Mouse (Mus musculus) left cerebral cortex, adult 18-20 months (tissue): Measurements from ENCODE around the gene Rflna. TPM values are rescaled to one million over a fixed set of nuclear protein-coding genes. Genes with fewer than 3 reads are reported as not detected.

Experiments used
- DNase-seq, 2 experiments: peaks; one replicate each; pipeline ENCODE4 v3.0.0; 2021 to 2022; ENCODE audit warnings: low spot score in 2 of 2, mixed read lengths in 1 of 2
- total RNA-seq, 2 experiments: library from RNA; stranded (reverse); gene quantifications; 2 replicates each; pipeline ENCODE4 v1.2.3; 2021

Rflna gene
- total RNA-seq, 2 experiments from 2014 or later: 0.68 to 1.0 TPM

- DNase-seq: no peak
Observed at GRCm38 (mm10) chr5:125005871-125006652, 3.0 kb downstream of the Rflna start.

DNA sequence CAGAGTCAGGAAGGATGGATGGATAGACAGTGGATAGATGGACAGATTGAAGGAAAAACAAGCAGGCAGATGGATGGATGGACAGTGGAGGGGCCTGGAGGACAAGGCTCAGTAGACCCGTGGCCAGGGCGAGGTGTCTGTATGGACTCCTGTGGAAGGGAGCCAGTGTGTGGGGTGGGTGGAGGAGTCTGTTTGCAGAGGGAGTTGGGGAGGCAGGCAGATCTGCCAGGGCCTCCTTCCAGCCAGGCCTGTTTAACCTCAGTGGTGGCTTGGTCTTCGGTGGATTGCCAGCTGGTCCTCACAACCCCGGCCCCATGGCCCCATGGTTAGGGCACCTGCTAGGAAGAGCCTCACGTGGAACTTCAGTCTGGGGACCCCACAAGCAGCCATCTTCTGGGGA, 3.9 kb downstream of the Rflna start:
- DNase-seq: no peak

- no peak for DNase-seq
Observed at GRCm38 (mm10) chr5:125011166-125011565, 8.1 kb downstream of the Rflna start.

GRCm38 (mm10) chr5:125011628-125012027, 8.6 kb downstream of the Rflna start:
- DNase-seq: no peak

GRCm38 (mm10) chr5:125014497-125014896, 11.5 kb downstream of the Rflna start:
- DNase-seq: peak; percentile 63 to 83

- DNase-seq: no peak
Observed at GRCm38 (mm10) chr5:125015066-125015465, 12.0 kb downstream of the Rflna start.

- no peak for DNase-seq
Observed at GRCm38 (mm10) chr5:125015576-125015975, 12.6 kb downstream of the Rflna start.

- DNase-seq: no peak
Observed at GRCm38 (mm10) chr5:125016421-125017242, 13.6 kb downstream of the Rflna start.

DNA sequence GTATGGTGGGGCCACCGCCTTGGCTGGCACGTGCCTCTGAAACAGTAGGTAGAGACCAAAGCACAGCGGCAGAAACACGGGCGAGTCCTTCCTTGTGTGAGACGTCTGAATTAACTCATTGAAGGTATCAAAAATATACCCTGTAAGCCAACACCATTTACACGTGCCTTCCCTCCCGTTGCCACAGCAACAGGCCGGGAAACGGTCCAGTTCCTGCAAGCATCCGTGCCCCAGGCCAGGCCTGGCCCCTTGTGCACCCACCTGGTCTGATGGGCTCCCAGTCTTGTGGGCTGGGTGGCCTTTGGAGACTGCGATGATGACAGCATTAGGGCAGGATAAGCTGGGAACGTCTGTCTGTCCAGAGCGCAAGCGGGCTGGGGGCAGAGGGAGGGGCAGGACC, 14.3 kb downstream of the Rflna start:
- DNase-seq: no peak

GRCm38 (mm10) chr5:125019099-125019498, 16.1 kb downstream of the Rflna start:
- DNase-seq: no peak

DNA sequence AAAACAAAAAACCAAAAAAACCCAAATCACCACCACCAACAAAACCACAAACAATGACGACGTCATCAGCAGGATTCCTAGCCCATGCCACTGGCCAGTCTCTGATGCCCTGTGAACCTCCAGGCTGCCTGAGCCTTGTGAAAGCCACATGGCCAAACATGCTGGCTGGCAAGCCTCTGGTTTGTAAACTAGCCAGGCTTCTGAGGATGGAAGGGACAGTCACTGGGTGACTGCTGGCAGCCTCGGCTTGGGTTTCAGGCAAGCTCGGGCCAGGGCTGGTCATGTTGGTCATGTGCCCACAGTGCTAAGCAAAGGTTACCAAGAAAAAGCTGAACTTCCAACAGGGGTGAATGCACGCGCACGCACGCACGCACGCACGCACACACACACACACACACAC, 18.3 kb downstream of the Rflna start:
- DNase-seq: no peak

- DNase-seq: peak in 1 of 2 experiments; percentile 48
Observed at GRCm38 (mm10) chr5:125024002-125024401, 21.0 kb downstream of the Rflna start.

DNA sequence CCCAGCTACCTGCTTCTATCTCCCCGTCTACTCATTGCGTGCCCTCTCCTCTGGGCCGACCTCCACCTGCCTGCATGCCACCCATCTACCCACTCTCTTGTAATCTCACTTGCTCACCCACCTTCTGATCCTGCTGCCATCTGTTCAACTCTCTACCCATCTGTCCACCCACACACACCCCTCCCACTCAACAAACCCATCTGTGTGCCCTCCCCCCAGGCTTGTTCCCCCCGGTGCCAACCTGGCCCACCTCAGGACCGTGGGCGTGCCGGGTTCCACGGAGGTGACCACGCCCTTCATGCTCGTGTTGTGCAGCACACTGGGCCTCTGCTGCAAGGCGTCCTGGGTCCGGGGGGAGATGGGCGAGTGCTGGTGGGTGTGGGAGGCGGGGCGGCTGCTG, 25.4 kb downstream of the Rflna start:
- DNase-seq: peak; percentile 39 to 47

DNA sequence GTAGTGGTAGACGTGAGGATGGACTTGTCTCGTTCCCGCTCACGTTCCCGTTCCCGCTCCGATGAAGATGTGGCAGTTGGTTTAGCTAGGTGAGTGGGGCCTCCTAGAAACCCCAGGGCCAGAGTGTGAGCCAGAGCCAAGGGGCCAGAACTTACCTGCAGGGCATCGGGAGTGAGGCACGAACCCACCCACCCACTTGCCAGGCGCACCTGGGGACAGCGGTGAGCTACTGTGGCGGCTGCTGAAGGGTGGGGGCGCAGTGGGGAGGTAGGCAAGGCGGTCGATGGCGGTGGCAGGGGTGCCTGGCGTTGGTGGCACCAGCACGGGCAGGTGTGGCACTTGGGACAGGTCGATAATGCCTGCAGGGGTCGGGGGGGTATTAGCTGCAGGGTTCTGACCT, 25.9 kb downstream of the Rflna start:
- DNase-seq: no peak

- DNase-seq: no peak
Observed at GRCm38 (mm10) chr5:125036483-125036882, 33.5 kb downstream of the Rflna start.

- DNase-seq: no peak
Observed at GRCm38 (mm10) chr5:125039377-125040027, 36.5 kb downstream of the Rflna start.

DNA sequence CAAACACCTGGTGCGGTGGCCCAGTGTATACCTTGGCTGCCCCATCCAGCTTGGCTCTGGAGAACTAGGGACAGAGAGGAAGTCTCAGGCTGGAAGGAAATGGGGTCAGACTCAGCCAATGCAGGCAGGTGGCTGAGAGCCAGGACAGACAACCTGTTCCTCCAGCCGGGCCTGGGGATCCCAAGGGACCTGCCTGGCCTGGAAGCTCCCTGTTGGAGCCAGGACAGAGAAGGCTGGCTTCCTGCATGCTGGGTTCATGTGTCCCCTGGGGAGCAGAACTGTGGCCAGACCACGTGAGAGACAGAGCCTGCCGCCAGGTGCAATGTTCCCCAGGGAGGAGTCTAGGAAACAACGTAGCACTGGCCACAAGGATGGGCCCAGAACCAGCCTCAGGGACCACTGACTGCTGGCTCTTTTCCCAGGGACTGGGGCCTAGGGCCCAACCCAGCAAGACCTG, 37.1 kb downstream of the Rflna start:
- DNase-seq: peak in 1 of 2 experiments; percentile 23

DNA sequence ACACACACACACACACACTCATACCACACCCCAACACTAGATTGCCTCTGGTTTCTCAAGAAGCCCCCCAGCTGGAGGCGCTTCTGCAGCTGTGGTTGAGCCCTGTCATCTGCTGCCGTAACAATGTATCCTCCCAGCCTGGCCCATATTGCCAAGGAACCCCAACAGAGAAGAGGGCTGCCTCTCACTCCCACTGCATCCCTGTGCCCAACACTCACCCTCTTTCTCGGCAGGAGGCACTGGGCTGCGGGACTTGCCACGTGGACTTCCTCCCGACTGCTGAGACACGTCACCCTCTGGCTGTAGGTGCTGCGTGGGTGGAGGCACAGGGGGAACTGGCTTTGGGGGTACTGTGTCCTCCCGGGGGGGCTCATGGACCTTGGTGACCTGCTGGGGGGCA, 38.6 kb downstream of the Rflna start:
- DNase-seq: peak; percentile 51 to 61

- no peak for DNase-seq
Observed at GRCm38 (mm10) chr5:125043448-125043847, 40.4 kb downstream of the Rflna start.

DNA sequence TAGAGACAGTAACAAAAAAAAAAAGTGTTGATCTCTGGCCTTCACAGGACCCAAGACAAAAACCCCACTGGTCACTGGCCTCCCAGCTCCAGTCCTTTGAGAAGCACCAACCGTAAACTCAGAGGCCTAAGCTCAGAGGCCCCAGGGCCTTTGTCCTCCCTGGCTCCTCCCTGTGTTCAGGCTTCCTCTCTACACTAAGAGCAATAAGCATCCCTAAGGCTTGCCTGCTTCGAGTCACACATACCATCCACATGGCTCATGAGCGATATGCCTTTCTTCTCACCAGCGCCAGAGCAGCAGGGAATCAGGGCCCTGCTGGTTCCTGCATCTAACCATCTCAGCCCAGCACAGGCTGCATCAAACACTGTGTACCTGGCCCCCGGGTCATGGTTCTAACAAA, 42.2 kb downstream of the Rflna start:
- no peak for DNase-seq

- DNase-seq: no peak
Observed at GRCm38 (mm10) chr5:125046436-125046835, 43.4 kb downstream of the Rflna start.

DNA sequence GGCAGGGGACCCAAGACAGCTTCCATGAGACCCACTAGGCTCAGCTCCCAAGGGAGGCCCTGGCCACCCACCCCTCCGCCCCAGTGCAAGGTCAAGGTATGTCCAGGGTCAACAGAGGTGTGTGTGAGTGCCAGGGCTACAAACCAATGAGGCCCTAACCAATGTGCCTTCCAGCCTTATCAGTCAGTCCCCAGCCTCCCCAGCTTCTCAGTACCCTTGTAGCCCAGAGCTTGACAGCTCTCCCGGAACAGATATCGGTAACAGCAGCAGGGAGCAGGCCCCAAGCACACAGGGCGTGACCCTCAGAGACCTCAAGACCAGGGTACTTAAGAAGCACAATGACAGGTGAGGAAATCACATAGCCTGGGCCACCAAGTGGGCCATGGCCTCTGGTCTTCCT, 46.5 kb downstream of the Rflna start:
- no peak for DNase-seq
